Mouse (Mus musculus) midbrain, postnatal 0 days (tissue): ENCODE measurements around the gene Parn. TPM values are rescaled to one million over a fixed set of nuclear protein-coding genes. Genes with fewer than 3 reads are reported as not detected.
"Not testable (repeated sequence)": the region's sequence is repeated elsewhere in the genome, so short reads cannot be mapped to it uniquely, and the experiment has no call there.

Experiments used
- ATAC-seq: fragments of 200-750 bp; cut with Nextera tagmentation; 2 replicates; pipeline ENCODE4 v1.8.0; 2017; ENCODE audit warnings: moderate number of reproducible peaks, mild to moderate bottlenecking, moderate TSS enrichment, moderate library complexity; ENCODE audit not compliant: low FRiP score
- DNase-seq: peaks from one replicate; pipeline ENCODE4 v3.0.0-alpha.2; 2015; ENCODE audit warnings: low spot score
- H3K27ac ChIP-seq: fragments of 300-500 bp; sonication (generic); 2 replicates; pipeline ENCODE4 v1.5.1; 2014; ENCODE audit warnings: low read depth, mild to moderate bottlenecking, low read length, mixed read lengths
- H3K27me3 ChIP-seq: fragments of 300-500 bp; sonication (generic); 2 replicates; pipeline ENCODE4 v1.6.1; 2014; ENCODE audit warnings: low read length, control low read depth, mixed read lengths; ENCODE audit not compliant: insufficient read depth
- H3K36me3 ChIP-seq: fragments of 300-500 bp; sonication (generic); 2 replicates; pipeline ENCODE4 v1.6.1; 2014; ENCODE audit warnings: low read length, control low read depth, mixed read lengths; ENCODE audit not compliant: insufficient read depth
- H3K4me1 ChIP-seq: fragments of 300-500 bp; sonication (generic); 2 replicates; pipeline ENCODE4 v1.6.1; 2014; ENCODE audit warnings: mild to moderate bottlenecking, control low read depth, antibody characterized with exemption, low read length, mixed read lengths; ENCODE audit not compliant: insufficient read depth
- H3K4me2 ChIP-seq: fragments of 300-500 bp; sonication (generic); 2 replicates; pipeline ENCODE4 v1.6.1; 2014; ENCODE audit warnings: low read depth, mild to moderate bottlenecking, low read length, mixed read lengths; ENCODE audit not compliant: poor library complexity, severe bottlenecking
- H3K4me3 ChIP-seq: fragments of 300-500 bp; sonication (generic); 2 replicates; pipeline ENCODE4 v1.5.1; 2014; ENCODE audit warnings: low read depth, mild to moderate bottlenecking, low read length, moderate library complexity
- H3K9ac ChIP-seq: fragments of 300-500 bp; sonication (generic); replicated peaks from 2 replicates; pipeline ENCODE4 v1.6.1; 2014; ENCODE audit warnings: mild to moderate bottlenecking, low read length, moderate library complexity, mixed read lengths; ENCODE audit not compliant: poor library complexity, severe bottlenecking
- H3K9me3 ChIP-seq: fragments of 300-500 bp; sonication (generic); 2 replicates; pipeline ENCODE4 v1.6.1; 2016; ENCODE audit warnings: low read length, control low read depth
- CTCF ChIP-seq: IDR thresholded peaks from 2 replicates; pipeline ENCODE4 v1.5.1; 2016; ENCODE audit warnings: antibody characterized with exemption, mild to moderate bottlenecking
- WGBS: fragments of 180-500 bp; shearing (Covaris S2); extraction: QIAGEN DNeasy Blood & Tissue Kit; methylation state at CpG from one replicate; pipeline ENCODE4 v1.1.7; 2014; 5-methylcytosine and 5-hydroxymethylcytosine counted together
- polyA plus RNA-seq: library from polyadenylated mRNA; unstranded; fragments of >200 nt; fragmentation: Nextera tagmentation; extraction: Ambion mirVana; gene quantifications from 2 replicates; pipeline ENCODE4 v1.2.1, GENCODE M21; 2015
- total RNA-seq: library from RNA; depleted of rRNA; stranded (reverse); fragments of >200 nt; gene quantifications from 2 replicates; pipeline ENCODE4 v1.2.3, GENCODE M21; 2014

Gene Parn
- total and polyA plus RNA-seq, 2 experiments from 2014 or later = 11.8 to 28.0 TPM

DNA sequence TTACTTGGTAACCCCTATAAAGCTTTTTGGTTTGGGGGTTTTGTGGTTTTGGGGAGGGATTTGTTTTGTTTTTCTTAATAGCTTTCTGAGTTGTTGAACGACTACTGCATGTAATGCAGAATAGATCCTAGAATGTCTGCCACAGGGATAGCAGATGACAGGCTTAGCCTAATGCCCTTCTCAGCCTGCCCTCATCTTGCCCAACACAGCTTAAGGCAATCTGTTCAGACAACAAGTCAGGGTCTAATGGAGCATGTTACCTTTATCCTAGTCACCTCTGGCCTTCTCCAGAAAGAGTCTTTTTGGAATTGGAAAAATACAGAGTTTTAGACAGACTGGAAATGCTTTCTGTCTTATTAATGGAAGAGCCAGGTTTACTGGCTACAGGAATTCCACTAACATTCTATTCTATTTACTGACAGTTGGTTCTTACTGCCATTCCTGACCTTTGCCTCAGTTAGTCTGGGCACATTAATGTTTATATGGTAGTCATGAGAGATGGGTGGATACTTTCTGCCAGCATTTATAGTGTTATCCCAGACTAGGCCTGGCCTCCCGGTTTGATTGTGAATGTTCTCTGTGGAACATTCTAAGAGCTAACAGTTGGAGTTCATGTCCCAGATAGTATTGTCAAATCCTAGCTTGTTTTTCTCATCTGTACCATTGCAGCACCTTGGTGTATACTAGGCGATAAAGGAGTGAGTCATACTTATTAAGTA, 10.8 kb upstream of the Parn start:
- DNase-seq = no peak
- WGBS = 88% methylated on average over 3 of the region's 3 CpGs

DNA sequence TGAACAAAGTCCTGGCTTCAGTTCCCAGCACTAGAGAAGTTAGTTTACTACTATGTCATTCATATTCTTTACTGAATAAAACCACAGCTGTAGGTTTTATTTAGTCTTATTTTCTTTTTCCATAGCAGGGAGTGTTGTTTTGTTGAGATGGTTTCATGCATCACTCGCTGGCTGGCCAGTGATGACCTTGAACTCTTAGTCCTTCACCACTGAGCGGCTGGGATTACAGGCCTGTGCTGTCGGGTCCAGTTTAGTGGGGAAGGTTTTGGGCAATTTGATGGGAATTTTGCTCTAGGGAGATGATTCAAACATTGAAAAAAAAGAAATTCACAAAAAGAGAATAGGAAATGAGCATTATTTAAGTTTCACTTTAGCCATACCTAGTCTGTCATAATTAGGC, 6.5 kb upstream of the Parn start:
- 96% methylated on average over 3 of the region's 3 CpGs for WGBS
- Histone ChIP-seq H3K9ac (no peak overlapping the region), H3K4me1 (no peaks in the 10 kb centered on the region; the same call in 1 of the 2 replicates), H3K27me3 (no peaks in the 10 kb centered on the region), H3K4me2 (no peak overlapping the region), H3K4me3 (no peak overlapping the region), H3K9me3 (no peaks in the 10 kb centered on the region), H3K36me3 (peaks cover 9% of the 10 kb centered on the region; the same call in 1 of the 2 replicates), H3K27ac (no peak overlapping the region)
- no peak for TF ChIP-seq CTCF
- no peak for DNase-seq
- ATAC-seq = no peak

More for the DNA sequence above, 10.8 kb upstream of the Parn start:
- Histone ChIP-seq H3K27ac (no peak overlapping the region), H3K9me3 (no peaks in the 10 kb centered on the region), H3K4me3 (no peak overlapping the region), H3K27me3 (no peaks in the 10 kb centered on the region), H3K4me1 (no peaks in the 10 kb centered on the region), H3K4me2 (no peak overlapping the region), H3K9ac (no peak overlapping the region), H3K36me3 (peaks cover 9% of the 10 kb centered on the region; the same call in 1 of the 2 replicates)
- TF ChIP-seq CTCF = no peak
- ATAC-seq = no peak

DNA sequence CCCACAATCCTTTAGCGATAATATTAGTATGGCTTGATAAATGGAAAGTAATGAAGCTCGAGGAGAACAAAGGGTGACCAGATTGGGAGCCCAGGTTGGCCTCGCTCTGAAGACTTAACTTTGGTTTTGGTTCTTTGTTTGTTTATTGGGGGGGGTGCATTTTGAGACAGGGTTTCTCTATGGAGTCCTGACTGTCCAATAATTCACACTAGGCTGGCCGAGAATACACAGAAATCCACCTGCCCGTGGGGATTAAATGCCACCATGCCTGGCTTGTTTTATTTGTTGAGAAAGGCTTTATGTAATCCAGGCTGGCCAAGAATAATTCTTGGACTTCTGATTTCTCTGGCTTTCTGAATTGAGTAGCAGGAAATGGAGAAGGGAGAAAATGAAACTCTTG, 5.1 kb upstream of the Parn start:
- H3K4me1 ChIP-seq = no peaks in the 10 kb centered on the region; the same call in 1 of the 2 replicates
- H3K36me3 ChIP-seq = peaks cover 9% of the 10 kb centered on the region; the same call in 1 of the 2 replicates
- DNase-seq (no peak), ATAC-seq (no peak)
- H3K4me3 ChIP-seq = peak overlapping the region; percentile 90
- no peak overlapping the region for H3K27ac ChIP-seq
- no peaks in the 10 kb centered on the region for H3K27me3 ChIP-seq
- H3K4me2 ChIP-seq = peak overlapping the region; percentile 80
- WGBS = 80% methylated on average over 5 of the region's 5 CpGs
- no peak overlapping the region for H3K9ac ChIP-seq
- TF ChIP-seq CTCF = no peak
- no peaks in the 10 kb centered on the region for H3K9me3 ChIP-seq

DNA sequence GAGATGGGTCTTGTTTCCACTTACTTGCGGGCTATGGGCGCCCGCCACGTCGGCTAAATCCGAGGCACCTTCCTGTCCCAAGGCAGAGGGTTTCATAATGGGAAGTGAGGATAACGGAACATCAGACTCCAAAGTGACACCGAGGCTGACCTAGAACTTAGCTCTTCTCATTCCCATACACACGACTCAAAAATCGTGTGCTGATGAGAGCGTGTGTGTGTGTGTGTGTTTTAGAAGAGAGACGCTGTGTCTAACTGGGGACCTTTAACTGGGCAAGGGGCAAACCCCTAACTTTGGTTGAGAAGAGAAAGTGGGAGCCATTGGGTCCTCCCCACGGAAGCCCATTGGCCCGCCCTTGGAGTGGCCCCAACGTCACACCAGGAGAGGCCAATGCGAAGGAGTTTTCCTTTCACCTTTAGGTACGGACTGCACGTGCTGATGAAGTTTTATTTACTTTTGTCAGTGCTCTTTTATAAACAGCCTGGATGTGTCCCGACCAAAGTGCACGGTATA, 4.5 kb upstream of the Parn start:
- Histone ChIP-seq H3K9me3 (no peaks in the 10 kb centered on the region), H3K27me3 (no peaks in the 10 kb centered on the region), H3K27ac (peak overlapping the region; percentile 79), H3K4me1 (no peaks in the 10 kb centered on the region; the same call in 1 of the 2 replicates), H3K4me3 (peak overlapping the region; percentile 90), H3K4me2 (peak overlapping the region; percentile 80), H3K9ac (peak overlapping the region; percentile 87), H3K36me3 (peaks cover 8% of the 10 kb centered on the region; the same call in 1 of the 2 replicates)
- TF ChIP-seq CTCF = no peak
- WGBS = 2% methylated on average over 20 of the region's 20 CpGs
- peak; percentile 55 for ATAC-seq
- DNase-seq = peak; percentile 58

DNA sequence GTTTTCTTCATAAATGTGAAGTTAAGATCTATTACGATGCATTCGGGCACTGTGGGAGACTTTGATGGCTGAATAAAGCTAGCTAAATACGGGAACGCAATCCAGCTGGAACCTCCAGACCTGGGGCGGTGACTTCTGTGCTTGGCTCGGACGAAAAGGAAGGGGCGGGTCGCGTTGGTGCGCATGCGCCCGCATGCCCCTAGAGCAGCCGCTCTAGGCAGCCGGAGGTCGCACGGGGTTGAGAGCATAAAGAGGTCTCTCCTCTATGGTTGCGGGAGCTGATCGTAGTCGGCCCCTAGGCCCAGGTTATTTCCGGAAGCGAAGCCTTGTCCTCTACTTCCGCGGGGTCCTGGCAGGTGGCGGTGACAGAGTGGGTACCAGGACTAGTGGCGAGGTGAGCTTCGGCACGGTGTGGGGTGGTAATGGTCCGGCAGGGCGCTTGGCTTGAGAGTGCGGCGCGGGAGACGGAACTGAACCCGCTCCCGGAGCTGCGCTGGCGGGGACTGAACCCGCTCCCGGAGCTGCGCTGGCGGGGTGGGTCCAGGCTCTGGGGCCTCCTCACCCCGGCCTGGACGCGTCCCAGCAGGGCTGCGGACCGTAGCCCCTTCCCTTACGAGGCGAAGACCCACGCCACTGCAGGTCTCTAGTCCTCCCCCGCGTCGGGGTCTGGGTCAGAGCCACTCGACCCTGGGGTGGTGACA, 3.9 kb upstream of the Parn start, which contains the start of the genes Bfar and 3110001I22Rik:
Gene Bfar, plus strand, starts transcription at position 174 of the 701 bp plus-strand sequence.
Gene 3110001I22Rik, plus strand, starts transcription at position 245 of the 701 bp plus-strand sequence.
- TF ChIP-seq CTCF = no peak
- no peaks in the 10 kb centered on the region for H3K9me3 ChIP-seq
- peak within 1 kb of the TSS; percentile 90 for H3K4me3 ChIP-seq
- H3K27me3 ChIP-seq = no peaks in the 10 kb centered on the region
- H3K36me3 ChIP-seq = peaks cover 2% of the 10 kb centered on the region; the same call in 1 of the 2 replicates
- peak within 1 kb of the TSS; percentile 79 for H3K27ac ChIP-seq
- peak within 1 kb of the TSS; percentile 87 for H3K9ac ChIP-seq
- H3K4me1 ChIP-seq = no peaks in the 10 kb centered on the region; the same call in 1 of the 2 replicates
- DNase-seq (peak; percentile 98), ATAC-seq (peak; percentile 93)
- WGBS = under 1% methylated on average over 52 of the region's 54 CpGs
- H3K4me2 ChIP-seq = peak within 1 kb of the TSS; percentile 80

DNA sequence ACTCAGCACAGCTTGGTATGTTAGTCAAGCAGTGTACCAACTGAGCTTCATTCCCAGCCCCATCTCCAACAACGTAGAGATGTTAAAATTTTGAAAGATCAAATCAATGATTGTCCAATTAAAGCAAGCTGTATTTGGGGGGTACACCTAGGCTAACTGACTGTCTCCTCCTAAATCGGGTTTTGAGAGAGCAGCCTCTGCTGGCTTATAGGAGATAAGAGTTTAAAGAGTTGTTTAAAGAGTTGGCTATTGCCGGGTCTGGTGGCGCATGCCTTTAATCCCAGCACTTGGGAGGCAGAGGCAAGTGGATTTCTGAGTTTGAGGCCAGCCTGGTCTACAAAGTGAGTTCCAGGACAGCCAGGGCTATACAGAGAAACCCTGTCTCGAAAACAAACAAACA, 2.9 kb upstream of the Parn start:
- not testable (repeated sequence) for ATAC-seq, H3K9me3 ChIP-seq, DNase-seq, H3K36me3 ChIP-seq, H3K4me1 ChIP-seq, H3K9ac ChIP-seq, H3K27me3 ChIP-seq
- WGBS = 83% methylated on average over 5 of the region's 5 CpGs
- peak overlapping the region; percentile 90 for H3K4me3 ChIP-seq
- peak overlapping the region; percentile 79; the same call in 1 of the 2 replicates for H3K27ac ChIP-seq
- peak overlapping the region; percentile 80 for H3K4me2 ChIP-seq
